ENCODE assay signal across 36 mouse cellular contexts in the genomic region with DNA sequence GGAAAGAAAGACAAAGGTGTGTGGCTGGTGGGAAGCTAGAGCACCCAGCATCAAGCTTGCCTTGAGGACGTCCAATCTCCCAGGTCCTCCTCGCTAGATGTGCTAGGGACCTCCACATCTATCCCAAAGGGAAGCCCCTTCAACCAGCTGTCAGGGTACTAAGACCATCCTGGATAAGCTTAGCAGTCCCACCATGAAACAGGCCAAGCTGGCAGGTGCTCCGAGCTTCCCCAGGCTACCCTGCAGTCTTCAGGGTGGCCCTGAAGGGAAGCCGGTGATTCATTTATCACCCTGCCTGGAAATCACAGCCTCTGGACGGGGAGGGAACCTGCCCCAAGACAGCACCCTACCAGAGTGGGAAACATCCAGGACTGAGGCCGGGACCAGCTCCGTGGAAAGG. TPM values are rescaled to one million over a fixed set of nuclear protein-coding genes. Genes with fewer than 3 reads are reported as not detected.
A peak's percentile ranks its signal among the peaks of the same experiment; 100 is the strongest.
DNase-seq lines count a peak whose midpoint lies in the region; ATAC-seq and TF ChIP-seq lines count a peak whose summit lies in the region.
"Had no signal": no experiment of that assay in that cellular context is flagged by ENCODE, and none has a peak within 500 bp of the region (broad histone marks: within the 10 kb centered on the region; RNA-seq: fewer than 3 reads in every experiment).

No protein-coding gene starts in this region.

- no peak overlapping the region for H3K9ac ChIP-seq in hindbrain, embryonic 16.5 days (ENCODE audit: low read depth, low read length)
- H3K9ac ChIP-seq in lung, embryonic 16.5 days (ENCODE audit: low read length) = peak overlapping the region; percentile 4; the same call in 1 of the 2 replicates
- H3K9ac ChIP-seq in intestine, postnatal 0 days (ENCODE audit: low read depth, low read length) = no peak overlapping the region
- peak overlapping the region; percentile 63 for H3K9ac ChIP-seq in stomach, embryonic 16.5 days (ENCODE audit: low read length)
- H3K9ac ChIP-seq: embryonic facial prominence, embryonic 13.5 days; forebrain, embryonic 15.5 days; heart, embryonic 13.5 days; hindbrain, embryonic 13.5 days; limb, embryonic 15.5 days; liver, embryonic 13.5 days; neural tube, embryonic 15.5 days had no signal

- 7% methylated on average over 7 of the region's 7 CpGs for WGBS in hindbrain, embryonic 10.5 days
- WGBS in hindbrain, embryonic 16.5 days = 6% methylated on average over 7 of the region's 7 CpGs
- WGBS in lung, embryonic 16.5 days = 44% methylated on average over 7 of the region's 7 CpGs
- 20% methylated on average over 7 of the region's 7 CpGs for WGBS in intestine, postnatal 0 days
- WGBS in stomach, embryonic 16.5 days = 19% methylated on average over 7 of the region's 7 CpGs

- H3K4me2 ChIP-seq in hindbrain, embryonic 16.5 days (ENCODE audit: low read length) = no peak overlapping the region
- H3K4me2 ChIP-seq in lung, embryonic 16.5 days (ENCODE audit: low read depth, low read length) = peak overlapping the region; percentile 24
- H3K4me2 ChIP-seq in intestine, postnatal 0 days (replicated peaks; ENCODE audit: low read depth) = peak overlapping the region; percentile 44
- H3K4me2 ChIP-seq in stomach, embryonic 16.5 days (ENCODE audit: low read depth, low read length) = peak overlapping the region; percentile 69
- H3K4me2 ChIP-seq: embryonic facial prominence, embryonic 13.5 days; forebrain, embryonic 15.5 days; heart, embryonic 13.5 days; hindbrain, embryonic 13.5 days; limb, embryonic 15.5 days; liver, embryonic 13.5 days; neural tube, embryonic 15.5 days had no signal

- H3K36me3 ChIP-seq in hindbrain, embryonic 10.5 days = no peaks in the 10 kb centered on the region
- no peaks in the 10 kb centered on the region for H3K36me3 ChIP-seq in hindbrain, embryonic 16.5 days (ENCODE audit: control insufficient read depth, insufficient read depth, low read length)
- H3K36me3 ChIP-seq in lung, embryonic 16.5 days (ENCODE audit: control insufficient read depth, insufficient read depth, low read length) = no peaks in the 10 kb centered on the region
- H3K36me3 ChIP-seq in intestine, postnatal 0 days (ENCODE audit: control insufficient read depth, insufficient read depth) = no peaks in the 10 kb centered on the region
- no peaks in the 10 kb centered on the region for H3K36me3 ChIP-seq in stomach, embryonic 16.5 days (ENCODE audit: control insufficient read depth, insufficient read depth, low read length)
- H3K36me3 ChIP-seq: embryonic facial prominence, embryonic 13.5 days; forebrain, embryonic 10.5 days; forebrain, embryonic 15.5 days; G1E; heart, embryonic 13.5 days; hindbrain, embryonic 13.5 days; limb, embryonic 15.5 days; liver, embryonic 13.5 days; neural tube, embryonic 15.5 days had no signal

- H3K4me1 ChIP-seq in hindbrain, embryonic 10.5 days (replicated peaks) = peaks cover 26% of the 10 kb centered on the region
- H3K4me1 ChIP-seq in hindbrain, embryonic 16.5 days (ENCODE audit: control insufficient read depth, insufficient read depth, low read depth, low read length) = no peaks in the 10 kb centered on the region
- peaks cover 16% of the 10 kb centered on the region for H3K4me1 ChIP-seq in lung, embryonic 16.5 days (replicated peaks; ENCODE audit: control insufficient read depth, insufficient read depth, low read length)
- no peaks in the 10 kb centered on the region for H3K4me1 ChIP-seq in intestine, postnatal 0 days (replicated peaks; ENCODE audit: control insufficient read depth, insufficient read depth, low read length)
- H3K4me1 ChIP-seq in stomach, embryonic 16.5 days (ENCODE audit: control insufficient read depth, insufficient read depth, low read length) = 0 out of 2 replicates have a peak, but pooled peaks cover 13% of the 10 kb centered on the region
- H3K4me1 ChIP-seq: liver, embryonic 13.5 days had no signal

- ATAC-seq in hindbrain, embryonic 16.5 days = no peak
- no peak for ATAC-seq in lung, embryonic 16.5 days (ENCODE audit: low read depth)
- ATAC-seq in intestine, postnatal 0 days = no peak
- no peak for ATAC-seq in stomach, embryonic 16.5 days (ENCODE audit: insufficient read depth, low FRiP score)
- ATAC-seq: forebrain, embryonic 15.5 days had no signal

- H3K9me3 ChIP-seq in hindbrain, embryonic 10.5 days = no peaks in the 10 kb centered on the region
- H3K9me3 ChIP-seq in hindbrain, embryonic 16.5 days (ENCODE audit: control insufficient read depth, low read length) = peaks cover 6% of the 10 kb centered on the region
- no peaks in the 10 kb centered on the region for H3K9me3 ChIP-seq in lung, embryonic 16.5 days (ENCODE audit: control insufficient read depth, low read length)
- H3K9me3 ChIP-seq in intestine, postnatal 0 days (ENCODE audit: control insufficient read depth) = no peaks in the 10 kb centered on the region
- H3K9me3 ChIP-seq in stomach, embryonic 16.5 days (replicated peaks; ENCODE audit: control insufficient read depth, low read length) = no peaks in the 10 kb centered on the region
- H3K9me3 ChIP-seq: embryonic facial prominence, embryonic 13.5 days; forebrain, embryonic 15.5 days; heart, embryonic 13.5 days; hindbrain, embryonic 13.5 days; limb, embryonic 15.5 days; liver, embryonic 13.5 days had no signal

- no peak overlapping the region for H3K27ac ChIP-seq in hindbrain, embryonic 10.5 days
- no peak overlapping the region for H3K27ac ChIP-seq in hindbrain, embryonic 16.5 days (ENCODE audit: low read depth, low read length)
- H3K27ac ChIP-seq in lung, embryonic 16.5 days (ENCODE audit: low read length) = no peak overlapping the region
- 0 out of 2 replicates have a peak overlapping the region, but pooled peaks have one; percentile 10 for H3K27ac ChIP-seq in intestine, postnatal 0 days (ENCODE audit: low read depth, low read length)
- H3K27ac ChIP-seq in stomach, embryonic 16.5 days (ENCODE audit: low read length) = peak overlapping the region; percentile 92
- H3K27ac ChIP-seq: embryonic facial prominence, embryonic 13.5 days; forebrain, embryonic 10.5 days; forebrain, embryonic 15.5 days; heart, adult 2 months; heart, embryonic 13.5 days; hindbrain, embryonic 13.5 days; kidney, postnatal 0 days; limb, embryonic 15.5 days; liver, embryonic 13.5 days; macrophage; neural tube, embryonic 15.5 days had no signal

- no peak for TF ChIP-seq CTCF in intestine, postnatal 0 days (IDR thresholded peaks at IDR 0.05; ENCODE audit: low read depth)

- H3K27me3 ChIP-seq in hindbrain, embryonic 10.5 days (ENCODE audit: insufficient read depth, poor library complexity, severe bottlenecking) = peaks cover 100% of the 10 kb centered on the region
- peaks cover 79% of the 10 kb centered on the region for H3K27me3 ChIP-seq in hindbrain, embryonic 16.5 days (replicated peaks; ENCODE audit: control insufficient read depth, insufficient read depth, low read length)
- peaks cover 29% of the 10 kb centered on the region for H3K27me3 ChIP-seq in lung, embryonic 16.5 days (ENCODE audit: control insufficient read depth, insufficient read depth, low read depth, low read length)
- peaks cover 77% of the 10 kb centered on the region for H3K27me3 ChIP-seq in intestine, postnatal 0 days (replicated peaks; ENCODE audit: control insufficient read depth, insufficient read depth, low read length)
- peaks cover 45% of the 10 kb centered on the region for H3K27me3 ChIP-seq in stomach, embryonic 16.5 days (ENCODE audit: control insufficient read depth, insufficient read depth, low read length)

- peak; percentile 11 for DNase-seq in hindbrain, embryonic 10.5 days (ENCODE audit: low spot score)
- DNase-seq in lung, postnatal 25 days (ENCODE audit: low spot score) = no peak
- no peak for DNase-seq in adrenal gland, postnatal 4 days (ENCODE audit: low spot score in 2 of 2)
- no peak for DNase-seq in spleen, postnatal 4 days (ENCODE audit: low spot score in 2 of 2)
- DNase-seq: adrenal gland, postnatal 10 days; cerebellum, adult 11 months; cerebellum, adult 9-10 months; cerebellum, postnatal 36 days; gastrocnemius, postnatal 36 days; heart, adult 2 months; heart, postnatal 10 days; kidney, adult 8-10 months; kidney, postnatal 4 days; layer of hippocampus, postnatal 36 days; left cerebral cortex, postnatal 4 days; liver, embryonic 13.5 days; midbrain, embryonic 14.5 days; right cerebral cortex, postnatal 25 days; spleen, adult 18-20 months; thymus, postnatal 14 days had no signal

- no peak overlapping the region for H3K4me3 ChIP-seq in hindbrain, embryonic 10.5 days
- no peak overlapping the region for H3K4me3 ChIP-seq in hindbrain, embryonic 16.5 days (ENCODE audit: low read length)
- peak overlapping the region; percentile 4 for H3K4me3 ChIP-seq in lung, embryonic 16.5 days (ENCODE audit: low read length)
- no peak overlapping the region; the same call in 1 of the 2 replicates for H3K4me3 ChIP-seq in intestine, postnatal 0 days (ENCODE audit: low read depth, low read length)
- peak overlapping the region; percentile 31 for H3K4me3 ChIP-seq in stomach, embryonic 16.5 days (replicated peaks; ENCODE audit: low read length)
- H3K4me3 ChIP-seq: embryonic facial prominence, embryonic 13.5 days; forebrain, embryonic 10.5 days; forebrain, embryonic 15.5 days; heart, adult 2 months; heart, embryonic 13.5 days; hindbrain, embryonic 13.5 days; limb, embryonic 15.5 days; liver, embryonic 13.5 days; neural tube, embryonic 15.5 days had no signal

RNA-seq across cellular contexts. Expression of a gene that starts 7.6 kb away (rescaled TPM):
- 3.9 and 4.9 TPM in 2 replicates for polyA plus RNA-seq in hindbrain, embryonic 10.5 days (2016; fragmentation: Nextera tagmentation; extraction: Ambion mirVana)
- 1.1 and 1.3 TPM in 2 replicates for polyA plus RNA-seq in hindbrain, embryonic 16.5 days (2015; fragmentation: Nextera tagmentation; extraction: Ambion mirVana)
- polyA plus RNA-seq in lung, embryonic 16.5 days (2015; fragmentation: Nextera tagmentation; extraction: Ambion mirVana) = 126 and 138 TPM in 2 replicates
- 49.8 and 50.1 TPM in 2 replicates for polyA plus RNA-seq in intestine, postnatal 0 days (2015; fragmentation: Nextera tagmentation; extraction: Ambion mirVana)
- polyA plus RNA-seq in stomach, embryonic 16.5 days (2015; fragmentation: Nextera tagmentation; extraction: Ambion mirVana) = 98.1 and 101 TPM in 2 replicates
- total RNA-seq in adrenal gland, postnatal 4 days (2021) = 1 to 10 TPM; 1.1 TPM
- total RNA-seq: gastrocnemius, postnatal 36 days; megakaryocyte-erythroid progenitor cell, adult 5-6 weeks had no signal
- polyA plus RNA-seq: G1E had no signal

RNA-seq across cellular contexts. Expression of a gene that starts 31.6 kb away (rescaled TPM):
- polyA plus RNA-seq in hindbrain, embryonic 10.5 days (2016; fragmentation: Nextera tagmentation; extraction: Ambion mirVana) = 60.5 and 68.2 TPM in 2 replicates
- 45.2 and 46.3 TPM in 2 replicates for polyA plus RNA-seq in hindbrain, embryonic 16.5 days (2015; fragmentation: Nextera tagmentation; extraction: Ambion mirVana)
- polyA plus RNA-seq in lung, embryonic 16.5 days (2015; fragmentation: Nextera tagmentation; extraction: Ambion mirVana) = 50.6 and 59.2 TPM in 2 replicates
- polyA plus RNA-seq in intestine, postnatal 0 days (2015; fragmentation: Nextera tagmentation; extraction: Ambion mirVana) = 24.9 and 25.1 TPM in 2 replicates
- 51.1 and 57.5 TPM in 2 replicates for polyA plus RNA-seq in stomach, embryonic 16.5 days (2015; fragmentation: Nextera tagmentation; extraction: Ambion mirVana)
- total RNA-seq in adrenal gland, postnatal 4 days (2021) = 10 to 100 TPM; 39.2 to 42.7 TPM

RNA-seq across cellular contexts. Expression of a gene that starts 39.4 kb away (rescaled TPM):
- 7.0 and 13.7 TPM in 2 replicates for polyA plus RNA-seq in hindbrain, embryonic 10.5 days (2016; fragmentation: Nextera tagmentation; extraction: Ambion mirVana)
- 1.9 and 2.8 TPM in 2 replicates for polyA plus RNA-seq in hindbrain, embryonic 16.5 days (2015; fragmentation: Nextera tagmentation; extraction: Ambion mirVana)
- 0.58 and 0.62 TPM in 2 replicates for polyA plus RNA-seq in lung, embryonic 16.5 days (2015; fragmentation: Nextera tagmentation; extraction: Ambion mirVana)
- polyA plus RNA-seq in intestine, postnatal 0 days (2015; fragmentation: Nextera tagmentation; extraction: Ambion mirVana) = 0.48 and 0.60 TPM in 2 replicates
- polyA plus RNA-seq in stomach, embryonic 16.5 days (2015; fragmentation: Nextera tagmentation; extraction: Ambion mirVana) = 0.12 and 0.14 TPM in 2 replicates
- 10 to 100 TPM in 1 of 2 experiments, 1 to 10 TPM in 1; 9.8 to 15.2 TPM for total RNA-seq in adrenal gland, postnatal 4 days (2021)
- total RNA-seq: G1E; megakaryocyte-erythroid progenitor cell, adult 5-6 weeks had no signal
- polyA plus RNA-seq: macrophage had no signal

RNA-seq across cellular contexts. Expression of a gene that starts 51.2 kb away (rescaled TPM):
- 1.6 and 3.5 TPM in 2 replicates for polyA plus RNA-seq in hindbrain, embryonic 10.5 days (2016; fragmentation: Nextera tagmentation; extraction: Ambion mirVana)
- 0.09 and 0.16 TPM in 2 replicates for polyA plus RNA-seq in hindbrain, embryonic 16.5 days (2015; fragmentation: Nextera tagmentation; extraction: Ambion mirVana)
- 3.1 and 3.3 TPM in 2 replicates for polyA plus RNA-seq in lung, embryonic 16.5 days (2015; fragmentation: Nextera tagmentation; extraction: Ambion mirVana)
- 2.6 and 2.8 TPM in 2 replicates for polyA plus RNA-seq in intestine, postnatal 0 days (2015; fragmentation: Nextera tagmentation; extraction: Ambion mirVana)
- 3.4 and 4.0 TPM in 2 replicates for polyA plus RNA-seq in stomach, embryonic 16.5 days (2015; fragmentation: Nextera tagmentation; extraction: Ambion mirVana)
- 1 to 10 TPM; 1.2 to 1.8 TPM for total RNA-seq in adrenal gland, postnatal 4 days (2021)
- total RNA-seq: G1E; gastrocnemius, adult 18-20 months; gastrocnemius, postnatal 36 days; layer of hippocampus, postnatal 36 days; megakaryocyte-erythroid progenitor cell, adult 5-6 weeks had no signal
- polyA plus RNA-seq: G1E; macrophage; midbrain, embryonic 14.5 days had no signal

Comparison
In these comparisons a context has a peak if more than half of its experiments do, and no peak if none do; other contexts are left out.
1. H3K27ac ChIP-seq: peak in intestine, postnatal 0 days (single experiment) and stomach, embryonic 16.5 days (single experiment); none in hindbrain, embryonic 10.5 days (single experiment), hindbrain, embryonic 16.5 days (single experiment) and lung, embryonic 16.5 days (single experiment).
2. H3K4me3 ChIP-seq: peak in lung, embryonic 16.5 days (single experiment) and stomach, embryonic 16.5 days (single experiment); none in hindbrain, embryonic 10.5 days (single experiment), hindbrain, embryonic 16.5 days (single experiment) and intestine, postnatal 0 days (single experiment).
3. H3K9ac ChIP-seq: peak in lung, embryonic 16.5 days (single experiment) and stomach, embryonic 16.5 days (single experiment); none in hindbrain, embryonic 16.5 days (single experiment) and intestine, postnatal 0 days (single experiment).